Mouse (Mus musculus): Measurements from ENCODE around the gene Lix1l.
"Not testable (repeated sequence)": the region's sequence is repeated elsewhere in the genome, so short reads cannot be mapped to it uniquely, and the experiment has no call there.

Lix1l gene

GRCm38 (mm10) chr3:96581771-96582515 is 19.0 kb upstream of the Lix1l start:
- no peak for DNase-seq (ENCODE audit: low read depth, low spot score)

GRCm38 (mm10) chr3:96583386-96583785 is 17.6 kb upstream of the Lix1l start:
- DNase-seq (ENCODE audit: low read depth, low spot score), result no peak

GRCm38 (mm10) chr3:96590657-96591056 is 10.3 kb upstream of the Lix1l start:
- DNase-seq (ENCODE audit: low read depth, low spot score), result no peak

GRCm38 (mm10) chr3:96593374-96593773 is 7.6 kb upstream of the Lix1l start:
- DNase-seq (ENCODE audit: low read depth, low spot score), result peak; percentile 58

GRCm38 (mm10) chr3:96593790-96594560 is 7.0 kb upstream of the Lix1l start, which contains the start of gene Polr3gl:
Polr3gl (minus strand) TSS chr3:96594181.
- DNase-seq (ENCODE audit: low read depth, low spot score), result peak; percentile 95

- DNase-seq (ENCODE audit: low read depth, low spot score), result no peak
Observed at GRCm38 (mm10) chr3:96594851-96595250, 6.1 kb upstream of the Lix1l start.

GRCm38 (mm10) chr3:96595661-96596060 is 5.3 kb upstream of the Lix1l start:
- DNase-seq (ENCODE audit: low read depth, low spot score), result no peak

GRCm38 (mm10) chr3:96596228-96596707 is 4.7 kb upstream of the Lix1l start, which contains the start of gene Ankrd34a:
Ankrd34a (plus strand) TSS chr3:96596636.
- peak; percentile 49 for DNase-seq (ENCODE audit: low read depth, low spot score)

GRCm38 (mm10) chr3:96596855-96597254 is 4.1 kb upstream of the Lix1l start:
- peak; percentile 25 for DNase-seq (ENCODE audit: low read depth, low spot score)

GRCm38 (mm10) chr3:96597435-96597891 is 3.5 kb upstream of the Lix1l start:
- DNase-seq (ENCODE audit: low read depth, low spot score), result peak; percentile 43

- DNase-seq (ENCODE audit: low read depth, low spot score), result peak; percentile 37
Observed at GRCm38 (mm10) chr3:96598156-96599068, 2.5 kb upstream of the Lix1l start.

- DNase-seq (ENCODE audit: low read depth, low spot score), result no peak
Observed at GRCm38 (mm10) chr3:96599069-96599393, 1.9 kb upstream of the Lix1l start.

- no peak for DNase-seq (ENCODE audit: low read depth, low spot score)
Observed at GRCm38 (mm10) chr3:96599411-96599810, 1.5 kb upstream of the Lix1l start.

GRCm38 (mm10) chr3:96601251-96601787 is 370 bp downstream of the Lix1l start:
- DNase-seq (ENCODE audit: low read depth, low spot score), result peak; percentile 57

GRCm38 (mm10) chr3:96601941-96602703 is 1.2 kb downstream of the Lix1l start:
- no peak for DNase-seq (ENCODE audit: low read depth, low spot score)

GRCm38 (mm10) chr3:96602704-96603084 is 1.7 kb downstream of the Lix1l start:
- no peak for DNase-seq (ENCODE audit: low read depth, low spot score)

GRCm38 (mm10) chr3:96603311-96603710 is 2.4 kb downstream of the Lix1l start:
- DNase-seq (ENCODE audit: low read depth, low spot score), result no peak

GRCm38 (mm10) chr3:96606007-96606406 is 5.1 kb downstream of the Lix1l start:
- not testable (repeated sequence) for DNase-seq (ENCODE audit: low read depth, low spot score)

- no peak for DNase-seq (ENCODE audit: low read depth, low spot score)
Observed at GRCm38 (mm10) chr3:96606618-96607017, 5.7 kb downstream of the Lix1l start.

- no peak for DNase-seq (ENCODE audit: low read depth, low spot score)
Observed at GRCm38 (mm10) chr3:96617941-96618340, 17.0 kb downstream of the Lix1l start.

- no peak for DNase-seq (ENCODE audit: low read depth, low spot score)
Observed at GRCm38 (mm10) chr3:96623201-96623600, 22.3 kb downstream of the Lix1l start.
